34 mouse cellular contexts compared by ENCODE assay signal in genomic region chr11:35535027-35535426, GRCm38 (mm10).
"Had no signal": no experiment of that assay in that cellular context is flagged by ENCODE, and none has a peak within 500 bp of the region (broad histone marks: within the 10 kb centered on the region; RNA-seq: fewer than 3 reads in every experiment).

No protein-coding gene starts in this region.

- H3K4me2 ChIP-seq: heart, embryonic 11.5 days; heart, embryonic 12.5 days; heart, embryonic 13.5 days; heart, embryonic 15.5 days; hindbrain, embryonic 12.5 days; hindbrain, embryonic 13.5 days; hindbrain, embryonic 15.5 days; intestine, embryonic 15.5 days; kidney, embryonic 15.5 days had no signal

- H3K27me3 ChIP-seq: heart, embryonic 12.5 days; heart, embryonic 13.5 days; heart, embryonic 15.5 days; intestine, embryonic 15.5 days had no signal

- H3K9ac ChIP-seq: heart, embryonic 12.5 days; heart, embryonic 13.5 days; heart, embryonic 15.5 days; hindbrain, embryonic 12.5 days; hindbrain, embryonic 13.5 days; hindbrain, embryonic 15.5 days; intestine, embryonic 15.5 days; kidney, embryonic 15.5 days had no signal

- H3K4me3 ChIP-seq: heart, adult 2 months; heart, embryonic 10.5 days; heart, embryonic 12.5 days; heart, embryonic 13.5 days; heart, embryonic 15.5 days; hindbrain, embryonic 12.5 days; hindbrain, embryonic 13.5 days; hindbrain, embryonic 15.5 days; intestine, embryonic 15.5 days; kidney, embryonic 15.5 days; layer of hippocampus, adult 2 months had no signal

- H3K36me3 ChIP-seq: heart, embryonic 10.5 days; heart, embryonic 12.5 days; heart, embryonic 13.5 days; heart, embryonic 15.5 days; hindbrain, embryonic 12.5 days; hindbrain, embryonic 13.5 days; hindbrain, embryonic 15.5 days; intestine, embryonic 15.5 days; kidney, embryonic 15.5 days had no signal

- ATAC-seq: hindbrain, embryonic 16.5 days; hindbrain, postnatal 0 days; inflammation-experienced regulatory T-cells, adult 6 months; intestine, embryonic 15.5 days; intestine, embryonic 16.5 days; intestine, postnatal 0 days had no signal

- H3K4me1 ChIP-seq: intestine, embryonic 15.5 days; kidney, embryonic 15.5 days had no signal

- H3K27ac ChIP-seq: heart, adult 2 months; heart, embryonic 10.5 days; heart, embryonic 13.5 days; heart, embryonic 15.5 days; hindbrain, embryonic 12.5 days; hindbrain, embryonic 13.5 days; hindbrain, embryonic 15.5 days; hindbrain, postnatal 0 days; intestine, embryonic 15.5 days; kidney, embryonic 15.5 days; kidney, postnatal 0 days; layer of hippocampus, adult 2 months had no signal

- H3K9me3 ChIP-seq: heart, embryonic 10.5 days; heart, embryonic 12.5 days; heart, embryonic 13.5 days; heart, embryonic 15.5 days; hindbrain, embryonic 12.5 days; hindbrain, embryonic 13.5 days; hindbrain, embryonic 15.5 days; intestine, embryonic 15.5 days; kidney, embryonic 15.5 days had no signal

- DNase-seq: heart, adult 2 months; heart, postnatal 10 days; heart, postnatal 14 days; heart, postnatal 36 days; heart, postnatal 4 days; kidney, adult 11 months; kidney, adult 18-20 months; kidney, adult 2 months; kidney, adult 8-10 months; kidney, adult 9 months; kidney, postnatal 10 days; kidney, postnatal 14 days; kidney, postnatal 25 days; kidney, postnatal 36 days; kidney, postnatal 4 days; layer of hippocampus, adult 9-11 months; layer of hippocampus, postnatal 36 days had no signal
